Mouse (Mus musculus) liver, embryonic 13.5 days (tissue): Measurements from ENCODE around the gene Adm. TPM values are rescaled to one million over a fixed set of nuclear protein-coding genes. Genes with fewer than 3 reads are reported as not detected.

Experiments
- ATAC-seq: fragments of 200-750 bp; cut with Nextera tagmentation; 2 replicates; pipeline ENCODE4 v1.8.0; 2017; ENCODE audit warnings: low read depth, mild to moderate bottlenecking, moderate number of reproducible peaks, moderate library complexity
- DNase-seq: peaks from one replicate; pipeline ENCODE4 v3.0.0; 2022
- H3K27ac ChIP-seq: fragments of 300-500 bp; sonication (generic); 2 replicates; pipeline ENCODE4 v1.5.1; 2015; ENCODE audit warnings: moderate library complexity, mild to moderate bottlenecking, inconsistent platforms
- H3K27me3 ChIP-seq: fragments of 300-500 bp; sonication (generic); 2 replicates; pipeline ENCODE4 v1.6.1; 2015; ENCODE audit warnings: mild to moderate bottlenecking, inconsistent platforms
- H3K36me3 ChIP-seq: fragments of 300-500 bp; sonication (generic); 2 replicates; pipeline ENCODE4 v1.6.1; 2015; ENCODE audit warnings: mild to moderate bottlenecking, inconsistent platforms
- H3K4me1 ChIP-seq: fragments of 300-500 bp; sonication (generic); replicated peaks from 2 replicates; pipeline ENCODE4 v1.6.1; 2015; ENCODE audit warnings: inconsistent platforms
- H3K4me2 ChIP-seq: fragments of 300-500 bp; sonication (generic); 2 replicates; pipeline ENCODE4 v1.6.1; 2015; ENCODE audit warnings: inconsistent platforms, mild to moderate bottlenecking, moderate library complexity
- H3K4me3 ChIP-seq: fragments of 300-500 bp; sonication (generic); replicated peaks from 2 replicates; pipeline ENCODE4 v1.5.1; 2015; ENCODE audit warnings: mild to moderate bottlenecking, inconsistent platforms
- H3K9ac ChIP-seq: fragments of 300-500 bp; sonication (generic); 2 replicates; pipeline ENCODE4 v1.6.1; 2015; ENCODE audit warnings: mild to moderate bottlenecking, inconsistent platforms
- H3K9me3 ChIP-seq: fragments of 300-500 bp; sonication (generic); replicated peaks from 2 replicates; pipeline ENCODE4 v1.6.1; 2016; ENCODE audit warnings: inconsistent platforms
- WGBS: fragments of 180-500 bp; shearing (Covaris S2); methylation state at CpG from one replicate; pipeline ENCODE4 v1.1.7; 2015; ENCODE audit not compliant: insufficient replicate concordance; 5-methylcytosine and 5-hydroxymethylcytosine counted together
- polyA plus RNA-seq: library from polyadenylated mRNA; unstranded; fragments of >200 nt; fragmentation: Nextera tagmentation; extraction: Ambion mirVana; gene quantifications from 2 replicates; pipeline ENCODE4 v1.2.1, GENCODE M21; 2015

Gene Adm
- polyA plus RNA-seq, 1 experiment from 2014 or later = 5.1 TPM

- Histone ChIP-seq H3K27ac (no peak overlapping the region), H3K36me3 (no peaks in the 10 kb centered on the region), H3K9ac (no peak overlapping the region), H3K4me2 (no peak overlapping the region), H3K27me3 (no peaks in the 10 kb centered on the region), H3K4me3 (no peak overlapping the region), H3K9me3 (no peaks in the 10 kb centered on the region), H3K4me1 (no peaks in the 10 kb centered on the region)
- 36% methylated on average over 6 of the region's 6 CpGs for WGBS
- DNase-seq = no peak
- ATAC-seq = no peak
Observed at GRCm38 (mm10) chr7:110671121-110671680, 43.7 kb downstream of the Adm start.

Other genes with a start within 250 kb of the Adm start
- 5.3 and 5.4 TPM in 2 replicates for gene Sbf2, start 12.7 kb upstream of the Adm start, polyA plus RNA-seq
- 26.2 and 34.2 TPM in 2 replicates for gene Ampd3, start 140.5 kb downstream of the Adm start, polyA plus RNA-seq
- 24.0 and 30.3 TPM in 2 replicates for gene Rnf141, start 216.8 kb downstream of the Adm start, polyA plus RNA-seq
- 25.4 and 33.7 TPM in 2 replicates for gene Lyve1, start 235.6 kb downstream of the Adm start, polyA plus RNA-seq